Mouse (Mus musculus) spleen, adult 2 months (tissue): Measurements from ENCODE around the gene Rassf4.

Experiments
- CTCF ChIP-seq: fragments of 200-500 bp; IDR thresholded peaks from 2 replicates; pipeline ENCODE4 v1.5.1; 2011; ENCODE audit warnings: mild to moderate bottlenecking, inconsistent platforms; ENCODE audit not compliant: insufficient read depth, insufficient read length, insufficient replicate concordance; ENCODE audit errors: extremely low read depth
- POLR2A ChIP-seq: fragments of 200-500 bp; IDR thresholded peaks from 2 replicates; pipeline ENCODE4 v1.6.1; 2011; ENCODE audit warnings: low read depth, low read length, inconsistent platforms

GRCm38 (mm10) chr6:116716666-116717065 is 42.9 kb upstream of the Rassf4 start, which contains the start of gene Tmem72:
- no peak for TF ChIP-seq CTCF
- TF ChIP-seq POLR2A, result no peak
